ENCODE assay signal across 14 mouse cellular contexts in genomic region chr2:46441927-46442326, GRCm38 (mm10).
DNase-seq lines count a peak whose midpoint lies in the region; ATAC-seq and TF ChIP-seq lines count a peak whose summit lies in the region.
"Had no signal": no experiment of that assay in that cellular context is flagged by ENCODE, and none has a peak within 500 bp of the region (broad histone marks: within the 10 kb centered on the region; RNA-seq: fewer than 3 reads in every experiment).

No protein-coding gene starts in this region.

- H3K79me2 ChIP-seq in macrophage (ENCODE audit: inconsistent target) = no peaks in the 10 kb centered on the region

- no peaks in the 10 kb centered on the region for H3K27me3 ChIP-seq in heart, embryonic 13.5 days (replicated peaks)
- no peaks in the 10 kb centered on the region for H3K27me3 ChIP-seq in heart, embryonic 12.5 days (replicated peaks)
- H3K27me3 ChIP-seq in lung, embryonic 15.5 days = no peaks in the 10 kb centered on the region
- H3K27me3 ChIP-seq in forebrain, embryonic 12.5 days = no peaks in the 10 kb centered on the region
- H3K27me3 ChIP-seq: hindbrain, embryonic 12.5 days; midbrain, embryonic 15.5 days; neural tube, embryonic 13.5 days; stomach, embryonic 15.5 days had no signal

- WGBS in heart, embryonic 13.5 days = 76% methylated on average over 8 of the region's 8 CpGs
- WGBS in heart, embryonic 12.5 days = 81% methylated on average over 8 of the region's 8 CpGs
- 83% methylated on average over 8 of the region's 8 CpGs for WGBS in lung, embryonic 15.5 days
- 79% methylated on average over 8 of the region's 8 CpGs for WGBS in macrophage (ENCODE audit: missing documents)
- 85% methylated on average over 8 of the region's 8 CpGs for WGBS in forebrain, embryonic 12.5 days

- H3K4me1 ChIP-seq in heart, embryonic 13.5 days = peaks cover 26% of the 10 kb centered on the region
- H3K4me1 ChIP-seq in heart, embryonic 12.5 days (replicated peaks) = peaks cover 18% of the 10 kb centered on the region
- peaks cover 33% of the 10 kb centered on the region for H3K4me1 ChIP-seq in lung, embryonic 15.5 days
- H3K4me1 ChIP-seq in embryonic fibroblast, embryonic 13.5 days (ENCODE audit: control insufficient read depth, insufficient read depth, low read length) = peaks cover 9% of the 10 kb centered on the region
- peaks cover 8% of the 10 kb centered on the region; the same call in 1 of the 2 replicates for H3K4me1 ChIP-seq in forebrain, embryonic 12.5 days

- no peak for TF ChIP-seq CTCF in embryonic fibroblast, embryonic 13.5 days (IDR thresholded peaks at IDR 0.05; ENCODE audit: borderline replicate concordance, insufficient read depth, low read length)

- no peak for DNase-seq in lung, postnatal 10 days
- DNase-seq: cerebellum, adult 8-10 months; embryo, embryonic 11 days; thymus, postnatal 36 days had no signal

- TF ChIP-seq POLR2A in embryonic fibroblast, embryonic 13.5 days (IDR thresholded peaks at IDR 0.05; ENCODE audit: low read depth, low read length) = no peak

- no peak overlapping the region for H3K4me2 ChIP-seq in heart, embryonic 13.5 days
- H3K4me2 ChIP-seq in heart, embryonic 12.5 days = no peak overlapping the region
- no peak overlapping the region for H3K4me2 ChIP-seq in lung, embryonic 15.5 days
- no peak overlapping the region for H3K4me2 ChIP-seq in forebrain, embryonic 12.5 days
- H3K4me2 ChIP-seq: hindbrain, embryonic 12.5 days; midbrain, embryonic 15.5 days; neural tube, embryonic 13.5 days had no signal

- H3K9ac ChIP-seq in heart, embryonic 13.5 days = no peak overlapping the region
- no peak overlapping the region for H3K9ac ChIP-seq in heart, embryonic 12.5 days
- no peak overlapping the region for H3K9ac ChIP-seq in lung, embryonic 15.5 days
- H3K9ac ChIP-seq in forebrain, embryonic 12.5 days = no peak overlapping the region
- H3K9ac ChIP-seq: hindbrain, embryonic 12.5 days; midbrain, embryonic 15.5 days; neural tube, embryonic 13.5 days; stomach, embryonic 15.5 days had no signal

- no peaks in the 10 kb centered on the region for H3K36me3 ChIP-seq in heart, embryonic 13.5 days
- H3K36me3 ChIP-seq in heart, embryonic 12.5 days = no peaks in the 10 kb centered on the region
- H3K36me3 ChIP-seq in lung, embryonic 15.5 days = no peaks in the 10 kb centered on the region
- no peaks in the 10 kb centered on the region for H3K36me3 ChIP-seq in macrophage (ENCODE audit: inconsistent target)
- no peaks in the 10 kb centered on the region for H3K36me3 ChIP-seq in forebrain, embryonic 12.5 days (replicated peaks)
- H3K36me3 ChIP-seq: hindbrain, embryonic 12.5 days; midbrain, embryonic 15.5 days; neural tube, embryonic 13.5 days; stomach, embryonic 15.5 days had no signal

- no peak overlapping the region for H3K4me3 ChIP-seq in heart, embryonic 13.5 days
- no peak overlapping the region for H3K4me3 ChIP-seq in heart, embryonic 12.5 days
- no peak overlapping the region for H3K4me3 ChIP-seq in lung, embryonic 15.5 days
- no peak overlapping the region for H3K4me3 ChIP-seq in embryonic fibroblast, embryonic 13.5 days (ENCODE audit: insufficient read depth, low read length)
- H3K4me3 ChIP-seq in macrophage (ENCODE audit: inconsistent target) = no peak overlapping the region
- no peak overlapping the region for H3K4me3 ChIP-seq in forebrain, embryonic 12.5 days (replicated peaks)
- H3K4me3 ChIP-seq: hindbrain, embryonic 12.5 days; midbrain, embryonic 15.5 days; neural tube, embryonic 13.5 days; stomach, embryonic 15.5 days had no signal

- ATAC-seq in heart, embryonic 13.5 days (ENCODE audit: extremely low read depth, insufficient number of reproducible peaks, low FRiP score, low TSS enrichment) = no peak
- ATAC-seq in heart, embryonic 12.5 days (ENCODE audit: insufficient number of reproducible peaks, low FRiP score) = no peak
- no peak for ATAC-seq in lung, embryonic 15.5 days (ENCODE audit: borderline replicate concordance, extremely low read depth, low FRiP score, low TSS enrichment)
- ATAC-seq in forebrain, embryonic 12.5 days (ENCODE audit: low FRiP score) = no peak
- ATAC-seq: midbrain, embryonic 15.5 days had no signal

- no peaks in the 10 kb centered on the region for H3K9me3 ChIP-seq in heart, embryonic 13.5 days
- no peaks in the 10 kb centered on the region for H3K9me3 ChIP-seq in heart, embryonic 12.5 days (replicated peaks)
- no peaks in the 10 kb centered on the region for H3K9me3 ChIP-seq in lung, embryonic 15.5 days
- H3K9me3 ChIP-seq in forebrain, embryonic 12.5 days = no peaks in the 10 kb centered on the region
- H3K9me3 ChIP-seq: hindbrain, embryonic 12.5 days; midbrain, embryonic 15.5 days; neural tube, embryonic 13.5 days; stomach, embryonic 15.5 days had no signal

- H3K27ac ChIP-seq in heart, embryonic 13.5 days (replicated peaks) = peak overlapping the region; percentile 81; the same call in 1 of the 2 replicates
- no peak overlapping the region for H3K27ac ChIP-seq in heart, embryonic 12.5 days (ENCODE audit: poor library complexity, severe bottlenecking)
- H3K27ac ChIP-seq in lung, embryonic 15.5 days = peak overlapping the region; percentile 89
- H3K27ac ChIP-seq in embryonic fibroblast, embryonic 13.5 days (ENCODE audit: insufficient read depth, low read length) = peak overlapping the region; percentile 96
- H3K27ac ChIP-seq in macrophage = peak overlapping the region; percentile 98
- H3K27ac ChIP-seq in forebrain, embryonic 12.5 days = no peak overlapping the region
- H3K27ac ChIP-seq: hindbrain, embryonic 12.5 days; midbrain, embryonic 15.5 days had no signal

Comparison
In these comparisons a context has a peak if more than half of its experiments do, and no peak if none do; other contexts are left out.
1. H3K27ac ChIP-seq: peak in heart, embryonic 13.5 days (single experiment), lung, embryonic 15.5 days (single experiment), embryonic fibroblast, embryonic 13.5 days (single experiment) and macrophage (single experiment); none in heart, embryonic 12.5 days (single experiment) and forebrain, embryonic 12.5 days (single experiment).